Mouse (Mus musculus) spleen, postnatal 14 days (tissue): ENCODE data around the gene Zfp781.
"Not testable (repeated sequence)": the region's sequence is repeated elsewhere in the genome, so short reads cannot be mapped to it uniquely, and the experiment has no call there.

Experiments used
- DNase-seq, 2 experiments: peaks; one replicate each; pipeline ENCODE4 v3.0.0; 2021 to 2022; ENCODE audit warnings: low spot score in 2 of 2

Zfp781 gene

DNA sequence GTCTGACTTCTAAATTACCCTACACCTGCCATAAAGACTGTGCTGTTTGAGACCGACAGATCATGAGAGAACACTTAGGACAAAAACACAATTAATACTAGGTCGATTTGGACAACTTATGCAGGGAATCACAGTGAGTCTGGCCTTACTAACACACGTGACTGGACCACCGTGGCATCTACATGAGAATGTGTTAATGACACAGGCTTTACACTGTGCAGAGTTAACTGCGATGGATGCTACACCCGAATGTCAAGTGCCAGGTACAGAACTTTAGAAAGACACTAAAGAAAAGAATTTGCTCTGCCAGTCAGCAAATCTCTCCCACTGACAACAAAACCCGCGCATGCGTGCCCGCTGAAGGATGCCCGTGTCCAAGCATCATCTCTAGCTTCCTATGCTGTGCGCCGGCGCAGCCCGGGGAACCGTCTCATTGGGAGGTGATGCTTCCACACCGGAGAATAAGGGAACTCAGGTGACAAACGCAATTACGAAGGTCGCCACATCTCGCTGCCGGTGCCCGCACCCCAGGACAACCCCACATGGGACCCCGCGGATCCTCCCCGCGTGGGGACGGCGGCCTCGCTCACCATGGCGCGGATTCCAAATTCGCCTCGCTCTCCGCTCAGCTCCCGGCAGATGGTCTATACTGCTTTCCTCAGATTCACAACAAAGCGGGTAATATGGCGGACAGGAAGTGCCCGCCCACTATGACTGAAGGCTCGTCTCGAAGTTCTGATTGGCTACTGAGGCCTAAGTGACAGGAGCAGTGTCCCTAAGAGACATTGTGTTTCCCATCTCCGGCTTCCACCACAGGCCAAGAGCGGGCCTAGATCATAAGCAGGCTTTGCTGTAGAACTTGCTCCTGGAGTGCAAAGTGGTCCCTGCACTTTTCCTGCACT is at the start of gene Zfp781:
Zfp781 (minus strand) TSS at position 639 of the 902 bp plus-strand sequence.
- DNase-seq, result not testable (repeated sequence)

DNA sequence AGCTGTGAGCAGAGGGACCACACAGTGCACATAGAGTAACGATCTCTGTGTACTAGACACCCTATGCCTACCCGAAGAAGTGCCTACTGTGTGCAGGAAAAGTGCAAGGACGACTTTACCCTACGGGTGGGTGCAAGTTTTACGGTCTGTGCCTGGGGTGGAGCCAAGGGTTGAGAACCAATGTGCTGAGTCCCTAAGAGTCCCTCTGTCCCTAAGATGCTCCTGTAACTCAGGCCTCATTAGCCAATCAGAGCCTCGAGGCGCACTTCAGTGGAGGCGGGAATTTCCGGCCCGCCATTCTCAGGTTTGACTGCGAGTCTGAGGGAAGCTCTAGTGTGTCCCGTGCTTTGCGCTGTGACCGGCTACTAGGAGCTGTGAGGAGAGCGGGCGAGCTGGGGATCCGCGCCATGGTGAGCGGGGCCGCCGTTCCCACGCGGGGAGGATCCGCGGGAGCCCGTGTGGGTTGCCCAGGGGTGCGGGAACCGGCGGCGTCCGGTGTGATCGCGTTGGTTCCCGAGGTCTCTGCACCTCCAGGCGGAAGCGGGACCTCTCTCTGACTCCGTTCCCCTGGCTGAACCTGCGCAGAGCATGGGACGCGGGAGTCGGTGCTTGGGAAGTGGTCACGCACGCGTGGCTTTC is 48.2 kb upstream of the Zfp781 start:
- peak in 1 of 2 experiments; percentile 6 for DNase-seq

DNA sequence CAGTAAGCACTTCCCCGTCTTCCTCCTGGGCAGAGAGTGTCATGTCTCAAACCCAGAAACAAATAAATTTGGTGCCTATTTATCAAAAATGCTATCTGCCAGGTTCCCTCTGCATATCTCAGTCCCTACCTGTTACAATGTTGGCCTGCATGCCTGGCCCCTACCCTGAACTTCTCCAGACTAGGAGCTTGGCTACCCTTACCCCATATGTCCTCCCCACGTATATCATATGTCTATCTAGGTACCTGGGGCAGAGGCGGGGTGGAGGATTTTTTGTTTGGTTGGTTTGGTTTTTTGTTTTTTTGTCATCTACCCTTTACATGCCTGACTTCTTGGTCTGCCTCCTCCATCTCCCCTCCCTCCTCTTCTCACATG is 451 bp upstream of the Zfp781 start:
- DNase-seq, result not testable (repeated sequence)

- DNase-seq, result not testable (repeated sequence)
Measured at GRCm38 (mm10) chr10:81863409-81864407, 66.6 kb downstream of the Zfp781 start, which contains the start of gene Gm32687. Gene Gm32687 (plus strand): TSS chr10:81863934.
